Mouse (Mus musculus) C2C12 (cell line): ENCODE results near the gene Faap100. TPM values are rescaled to one million over a fixed set of nuclear protein-coding genes. Genes with fewer than 3 reads are reported as not detected.

ENCODE experiments used
- H3K27me3 ChIP-seq: one replicate; pipeline ENCODE4 v1.6.1; 2011; ENCODE audit not compliant: control insufficient read depth, insufficient read depth, insufficient read length
- H3K36me3 ChIP-seq: one replicate; pipeline ENCODE4 v1.6.1; 2011; ENCODE audit not compliant: control insufficient read depth, insufficient read depth
- H3K4me3 ChIP-seq: one replicate; pipeline ENCODE4 v1.5.1; 2011; ENCODE audit warnings: mild to moderate bottlenecking, control low read depth; ENCODE audit not compliant: poor library complexity, insufficient read depth, severe bottlenecking
- H3K79me2 ChIP-seq: one replicate; pipeline ENCODE4 v1.6.1; 2011; ENCODE audit not compliant: control insufficient read depth, insufficient read depth
- H3K79me3 ChIP-seq: one replicate; pipeline ENCODE4 v1.6.1; 2011; ENCODE audit warnings: low read depth, control low read depth
- H3ac ChIP-seq: one replicate; pipeline ENCODE3; 2011; ENCODE audit warnings: low read depth; ENCODE audit not compliant: control insufficient read depth, insufficient read length
- CEBPB ChIP-seq: IDR thresholded peaks from one replicate; pipeline ENCODE4 v1.6.1; 2011; ENCODE audit warnings: low read depth, mild to moderate bottlenecking, control low read depth, moderate library complexity
- CTCF ChIP-seq: IDR thresholded peaks from one replicate; pipeline ENCODE4 v1.5.1; 2011; ENCODE audit not compliant: control insufficient read depth, insufficient read depth, insufficient read length
- FOSL1 ChIP-seq: IDR thresholded peaks from one replicate; pipeline ENCODE4 v1.8.0; 2011; ENCODE audit warnings: mild to moderate bottlenecking, low read length; ENCODE audit not compliant: poor library complexity, insufficient read depth, severe bottlenecking
- MAX ChIP-seq: IDR thresholded peaks from one replicate; pipeline ENCODE4 v1.6.1; 2011; ENCODE audit warnings: mild to moderate bottlenecking, control low read depth
- MYOD1 ChIP-seq: IDR thresholded peaks from one replicate; pipeline ENCODE4 v1.6.1; 2011; ENCODE audit warnings: low read depth; ENCODE audit not compliant: control insufficient read depth, insufficient read length
- MYOG ChIP-seq: IDR thresholded peaks from one replicate; pipeline ENCODE4 v1.6.1; 2011; ENCODE audit not compliant: control insufficient read depth, insufficient read length; ENCODE audit errors: extremely low read depth
- USF1 ChIP-seq: IDR thresholded peaks from one replicate; pipeline ENCODE4 v1.6.1; 2011; ENCODE audit warnings: low read depth, mild to moderate bottlenecking, control low read depth, moderate library complexity
- polyA plus RNA-seq: library from polyadenylated mRNA; unstranded; fragments of >200 nt; fragmentation: generic; extraction: Trizol; gene quantifications from one replicate; pipeline ENCODE4 v1.2.1, GENCODE M21; 2012; ENCODE audit warnings: missing spikeins

Faap100 gene
- polyA plus RNA-seq, 1 experiment: 18.0 TPM

GRCm38 (mm10) chr11:120375324-120375723, 3.2 kb downstream of the Faap100 start:
- Histone ChIP-seq H3K36me3 (peaks cover 45% of the 10 kb centered on the region), H3ac (no peak overlapping the region), H3K79me3 (peaks cover 4% of the 10 kb centered on the region), H3K4me3 (no peak overlapping the region), H3K27me3 (no peaks in the 10 kb centered on the region), H3K79me2 (peaks cover 20% of the 10 kb centered on the region)
- no peak for TF ChIP-seq MAX

GRCm38 (mm10) chr11:120373820-120374586, 4.6 kb downstream of the Faap100 start:
- peaks cover 4% of the 10 kb centered on the region for H3K79me3 ChIP-seq
- TF ChIP-seq MAX (no peak), USF1 (no peak), MYOD1 (no peak), CTCF (no peak), CEBPB (no peak), FOSL1 (no peak), MYOG (no peak)
- H3K79me2 ChIP-seq: peaks cover 20% of the 10 kb centered on the region
- H3K4me3 ChIP-seq: no peak overlapping the region
- H3K27me3 ChIP-seq: no peaks in the 10 kb centered on the region
- no peak overlapping the region for H3ac ChIP-seq
- H3K36me3 ChIP-seq: peaks cover 44% of the 10 kb centered on the region

GRCm38 (mm10) chr11:120373025-120373424, 5.5 kb downstream of the Faap100 start:
- Histone ChIP-seq H3K36me3 (peaks cover 44% of the 10 kb centered on the region), H3ac (no peak overlapping the region)

GRCm38 (mm10) chr11:120369656-120370055, 8.9 kb downstream of the Faap100 start:
- TF ChIP-seq FOSL1 (no peak), CTCF (peak; percentile 80)
- no peak overlapping the region for H3ac ChIP-seq
- H3K79me2 ChIP-seq: no peaks in the 10 kb centered on the region
- no peak overlapping the region for H3K4me3 ChIP-seq
- no peaks in the 10 kb centered on the region for H3K27me3 ChIP-seq
- H3K79me3 ChIP-seq: no peaks in the 10 kb centered on the region
- peaks cover 25% of the 10 kb centered on the region for H3K36me3 ChIP-seq

More at GRCm38 (mm10) chr11:120373025-120373424, 5.5 kb downstream of the Faap100 start:
- Histone ChIP-seq H3K4me3 (no peak overlapping the region), H3K79me2 (peaks cover 18% of the 10 kb centered on the region), H3K79me3 (peaks cover 2% of the 10 kb centered on the region), H3K27me3 (no peaks in the 10 kb centered on the region)
- TF ChIP-seq CEBPB: peak; percentile 34
- no peak for TF ChIP-seq MYOG
- no peak for TF ChIP-seq USF1

GRCm38 (mm10) chr11:120366443-120367027, 12.0 kb downstream of the Faap100 start:
- Histone ChIP-seq H3ac (no peak overlapping the region), H3K27me3 (no peaks in the 10 kb centered on the region), H3K79me3 (no peaks in the 10 kb centered on the region), H3K79me2 (no peaks in the 10 kb centered on the region), H3K4me3 (no peak overlapping the region), H3K36me3 (peaks cover 9% of the 10 kb centered on the region)
- TF ChIP-seq CEBPB: no peak
- TF ChIP-seq MYOD1: peak; percentile 63

- Histone ChIP-seq H3ac (no peak overlapping the region), H3K27me3 (no peaks in the 10 kb centered on the region), H3K79me3 (no peaks in the 10 kb centered on the region), H3K4me3 (no peak overlapping the region), H3K36me3 (no peaks in the 10 kb centered on the region), H3K79me2 (no peaks in the 10 kb centered on the region)
- no peak for TF ChIP-seq FOSL1
- TF ChIP-seq MAX: no peak
- TF ChIP-seq MYOD1: no peak
- TF ChIP-seq USF1: no peak
- TF ChIP-seq MYOG: no peak
- no peak for TF ChIP-seq CTCF
These were observed 15.7 kb downstream of the Faap100 start for GRCm38 (mm10) chr11:120362891-120363290.
